Mouse (Mus musculus) hindbrain, embryonic 15.5 days (tissue): ENCODE measurements around the gene Il4. TPM values are rescaled to one million over a fixed set of nuclear protein-coding genes. Genes with fewer than 3 reads are reported as not detected.

Source experiments
- polyA plus RNA-seq: library from polyadenylated mRNA; unstranded; fragments of >200 nt; fragmentation: Nextera tagmentation; extraction: Ambion mirVana; gene quantifications from 2 replicates; pipeline ENCODE4 v1.2.1, GENCODE M21; 2015

Il4 gene
- polyA plus RNA-seq, 1 experiment from 2014 or later, result 5.8 TPM

Other genes starting within 250 kb of the Il4 start
- gene Leap2, start 195.5 kb downstream of the Il4 start, polyA plus RNA-seq, result 0.52 TPM in 1 of 2 replicates, not detected in the other
- 797 and 823 TPM in 2 replicates for gene Uqcrq, start 187.8 kb downstream of the Il4 start, polyA plus RNA-seq
- gene Gdf9, start 187.6 kb downstream of the Il4 start, polyA plus RNA-seq, result 2.9 and 3.2 TPM in 2 replicates
- 0.07 TPM in 1 of 2 replicates, not detected in the other for gene Gm10447, start 161.6 kb downstream of the Il4 start, polyA plus RNA-seq
- 3.5 TPM in 2 replicates for gene Shroom1, start 161.5 kb downstream of the Il4 start, polyA plus RNA-seq
- gene Gm9837, start 148.2 kb downstream of the Il4 start, polyA plus RNA-seq, result not detected in 2 replicates
- gene Gm9945, start 138.5 kb downstream of the Il4 start, polyA plus RNA-seq, result 0.38 TPM in 1 of 2 replicates, not detected in the other
- gene Sowaha, start 138.4 kb downstream of the Il4 start, polyA plus RNA-seq, result 1.3 and 1.6 TPM in 2 replicates
- gene Sept8, start 99.4 kb downstream of the Il4 start, polyA plus RNA-seq, result 18.6 and 20.7 TPM in 2 replicates
- gene Kif3a, start 51.3 kb downstream of the Il4 start, polyA plus RNA-seq, result 318 and 324 TPM in 2 replicates
- not detected in 2 replicates for gene Il13, start 16.0 kb upstream of the Il4 start, polyA plus RNA-seq
- gene Rad50, start 88.7 kb upstream of the Il4 start, polyA plus RNA-seq, result 12.2 and 12.3 TPM in 2 replicates
- gene Il5, start 102.1 kb upstream of the Il4 start, polyA plus RNA-seq, result not detected in 2 replicates
- 3.7 and 4.8 TPM in 2 replicates for gene Irf1, start 151.3 kb upstream of the Il4 start, polyA plus RNA-seq
- not detected in 2 replicates for gene Gm17334, start 154.5 kb upstream of the Il4 start, polyA plus RNA-seq
- 0.35 TPM in 1 of 2 replicates, not detected in the other for gene Gm12216, start 240.6 kb upstream of the Il4 start, polyA plus RNA-seq